Mouse (Mus musculus): ENCODE results near the gene Mtch1. TPM values are rescaled to one million over a fixed set of nuclear protein-coding genes. Genes with fewer than 3 reads are reported as not detected.
"Not testable (repeated sequence)": the region's sequence is repeated elsewhere in the genome, so short reads cannot be mapped to it uniquely, and the experiment has no call there.

Mtch1 gene
- total and polyA plus RNA-seq, 2 experiments from 2014 or later = 517 to 605 TPM

GRCm38 (mm10) chr17:29319881-29320639 lies 27.7 kb downstream of the Mtch1 start:
- no peak overlapping the region for H3K9ac ChIP-seq (replicated peaks; ENCODE audit: low read length, poor library complexity, severe bottlenecking)
- peaks cover 6% of the 10 kb centered on the region; the same call in 1 of the 2 replicates for H3K4me1 ChIP-seq (ENCODE audit: insufficient read depth, low read length)
- no peaks in the 10 kb centered on the region for H3K9me3 ChIP-seq (ENCODE audit: low read length)
- H3K27me3 ChIP-seq (ENCODE audit: insufficient read depth, low read length) = no peaks in the 10 kb centered on the region; the same call in 1 of the 2 replicates
- H3K4me3 ChIP-seq (ENCODE audit: low read depth, low read length) = no peak overlapping the region
- no peaks in the 10 kb centered on the region for H3K36me3 ChIP-seq (ENCODE audit: insufficient read depth, low read length)
- TF ChIP-seq CTCF (IDR thresholded peaks at IDR 0.05) = no peak
- 61% methylated on average over 8 of the region's 8 CpGs for WGBS
- ATAC-seq (ENCODE audit: low FRiP score) = no peak
- no peak overlapping the region for H3K27ac ChIP-seq (ENCODE audit: low read depth, low read length)
- DNase-seq (ENCODE audit: low spot score) = no peak
- H3K4me2 ChIP-seq (ENCODE audit: low read depth, low read length, poor library complexity, severe bottlenecking) = no peak overlapping the region

- H3K27me3 ChIP-seq (ENCODE audit: insufficient read depth, low read length) = no peaks in the 10 kb centered on the region; the same call in 1 of the 2 replicates
- peaks cover 6% of the 10 kb centered on the region; the same call in 1 of the 2 replicates for H3K4me1 ChIP-seq (ENCODE audit: insufficient read depth, low read length)
- no peak overlapping the region for H3K27ac ChIP-seq (ENCODE audit: low read depth, low read length)
- WGBS = 92% methylated on average over 7 of the region's 7 CpGs
- DNase-seq (ENCODE audit: low spot score) (no peak), ATAC-seq (ENCODE audit: low FRiP score) (no peak)
- H3K36me3 ChIP-seq (ENCODE audit: insufficient read depth, low read length) = no peaks in the 10 kb centered on the region
- no peak for TF ChIP-seq CTCF (IDR thresholded peaks at IDR 0.05)
- H3K4me3 ChIP-seq (ENCODE audit: low read depth, low read length) = no peak overlapping the region
- H3K4me2 ChIP-seq (ENCODE audit: low read depth, low read length, poor library complexity, severe bottlenecking) = no peak overlapping the region
- no peaks in the 10 kb centered on the region for H3K9me3 ChIP-seq (ENCODE audit: low read length)
- H3K9ac ChIP-seq (replicated peaks; ENCODE audit: low read length, poor library complexity, severe bottlenecking) = no peak overlapping the region
Measured at GRCm38 (mm10) chr17:29319476-29319875, 28.3 kb downstream of the Mtch1 start.

GRCm38 (mm10) chr17:29318731-29319250 lies 28.9 kb downstream of the Mtch1 start:
- Histone ChIP-seq H3K4me1 (ENCODE audit: insufficient read depth, low read length) (peaks cover 6% of the 10 kb centered on the region; the same call in 1 of the 2 replicates), H3K27ac (ENCODE audit: low read depth, low read length) (no peak overlapping the region), H3K4me2 (ENCODE audit: low read depth, low read length, poor library complexity, severe bottlenecking) (no peak overlapping the region), H3K27me3 (ENCODE audit: insufficient read depth, low read length) (no peaks in the 10 kb centered on the region; the same call in 1 of the 2 replicates), H3K36me3 (ENCODE audit: insufficient read depth, low read length) (no peaks in the 10 kb centered on the region), H3K9me3 (ENCODE audit: low read length) (no peaks in the 10 kb centered on the region), H3K9ac (replicated peaks; ENCODE audit: low read length, poor library complexity, severe bottlenecking) (peak overlapping the region; percentile 8; the same call in 1 of the 2 replicates), H3K4me3 (ENCODE audit: low read depth, low read length) (no peak overlapping the region)
- DNase-seq (ENCODE audit: low spot score) (no peak), ATAC-seq (ENCODE audit: low FRiP score) (no peak)
- WGBS = 60% methylated on average over 6 of the region's 6 CpGs
- no peak for TF ChIP-seq CTCF (IDR thresholded peaks at IDR 0.05)

- H3K9ac ChIP-seq (replicated peaks; ENCODE audit: low read length, poor library complexity, severe bottlenecking); ATAC-seq (ENCODE audit: low FRiP score); DNase-seq (ENCODE audit: low spot score); H3K36me3 ChIP-seq (ENCODE audit: insufficient read depth, low read length); H3K27ac ChIP-seq (ENCODE audit: low read depth, low read length); H3K4me1 ChIP-seq (ENCODE audit: insufficient read depth, low read length); H3K4me2 ChIP-seq (ENCODE audit: low read depth, low read length, poor library complexity, severe bottlenecking); H3K9me3 ChIP-seq (ENCODE audit: low read length); H3K27me3 ChIP-seq (ENCODE audit: insufficient read depth, low read length); H3K4me3 ChIP-seq (ENCODE audit: low read depth, low read length): not testable (repeated sequence)
- WGBS = 82% methylated on average over 2 of the region's 3 CpGs
Measured at GRCm38 (mm10) chr17:29317380-29317779, 30.4 kb downstream of the Mtch1 start, which contains the start of gene Pi16. Gene Pi16, plus strand, starts transcription at chr17:29317680.

GRCm38 (mm10) chr17:29316891-29317290 lies 30.8 kb downstream of the Mtch1 start:
- WGBS = 51% methylated on average over 3 of the region's 3 CpGs
- DNase-seq (ENCODE audit: low spot score) (no peak), ATAC-seq (ENCODE audit: low FRiP score) (no peak)
- TF ChIP-seq CTCF (IDR thresholded peaks at IDR 0.05) = no peak
- no peaks in the 10 kb centered on the region for H3K9me3 ChIP-seq (ENCODE audit: low read length)
- no peak overlapping the region for H3K27ac ChIP-seq (ENCODE audit: low read depth, low read length)
- no peak overlapping the region for H3K4me2 ChIP-seq (ENCODE audit: low read depth, low read length, poor library complexity, severe bottlenecking)
- no peaks in the 10 kb centered on the region for H3K36me3 ChIP-seq (ENCODE audit: insufficient read depth, low read length)
- peaks cover 6% of the 10 kb centered on the region; the same call in 1 of the 2 replicates for H3K4me1 ChIP-seq (ENCODE audit: insufficient read depth, low read length)
- H3K27me3 ChIP-seq (ENCODE audit: insufficient read depth, low read length) = no peaks in the 10 kb centered on the region
- H3K9ac ChIP-seq (replicated peaks; ENCODE audit: low read length, poor library complexity, severe bottlenecking) = no peak overlapping the region
- H3K4me3 ChIP-seq (ENCODE audit: low read depth, low read length) = no peak overlapping the region

Data from midbrain, postnatal 0 days (tissue).